Mouse (Mus musculus): ENCODE measurements around the gene Mrm3.

Mrm3 gene

GRCm38 (mm10) chr11:76291960-76292359 lies 48.4 kb downstream of the Mrm3 start:
- no peak for DNase-seq

- no peak for DNase-seq
Observed at GRCm38 (mm10) chr11:76292398-76292797, 48.9 kb downstream of the Mrm3 start.

- DNase-seq, result no peak
Observed at GRCm38 (mm10) chr11:76292831-76293230, 49.3 kb downstream of the Mrm3 start.

GRCm38 (mm10) chr11:76294078-76294477 lies 50.6 kb downstream of the Mrm3 start:
- DNase-seq, result no peak

GRCm38 (mm10) chr11:76294836-76295235 lies 51.3 kb downstream of the Mrm3 start:
- no peak for DNase-seq

GRCm38 (mm10) chr11:76297252-76297651 lies 53.7 kb downstream of the Mrm3 start:
- DNase-seq, result no peak

- no peak for DNase-seq
Observed at GRCm38 (mm10) chr11:76298457-76299000, 55.0 kb downstream of the Mrm3 start.
